8 mouse cellular contexts compared by ENCODE assay signal in the genomic region with DNA sequence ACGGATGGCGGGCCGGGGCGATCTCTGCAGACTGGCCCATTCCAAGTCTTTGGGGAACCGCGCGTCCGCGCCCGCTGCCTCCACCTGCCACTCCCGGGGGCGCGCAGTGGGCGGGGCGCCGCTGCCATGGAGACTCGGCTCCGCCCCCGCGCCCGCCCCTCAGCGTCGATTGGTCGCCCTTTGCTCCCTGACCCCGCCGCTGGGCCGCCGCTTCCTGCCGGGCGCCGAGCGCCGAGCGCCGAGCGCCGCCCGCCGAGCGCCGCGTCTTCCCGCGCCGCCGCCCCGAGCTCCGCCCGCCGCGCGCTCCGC. TPM values are rescaled to one million over a fixed set of nuclear protein-coding genes. Genes with fewer than 3 reads are reported as not detected.
DNase-seq lines count a peak whose midpoint lies in the region; ATAC-seq lines count a peak whose summit lies in the region.

A gene (plus strand): TSS at position 216 of the 309 bp plus-strand sequence.

- under 1% methylated on average over 31 of the region's 53 CpGs for WGBS in hindbrain, embryonic 15.5 days

- H3K9me3 ChIP-seq in hindbrain, embryonic 15.5 days = no peaks in the 10 kb centered on the region

- H3K9ac ChIP-seq in hindbrain, embryonic 15.5 days = peak within 1 kb of the TSS; percentile 79

- ATAC-seq in hindbrain, embryonic 15.5 days (ENCODE audit: low FRiP score, low read depth) = peak; percentile 89

- no peaks in the 10 kb centered on the region for H3K27me3 ChIP-seq in hindbrain, embryonic 15.5 days

- no peaks in the 10 kb centered on the region for H3K36me3 ChIP-seq in hindbrain, embryonic 15.5 days

- peak within 1 kb of the TSS; percentile 80 for H3K4me2 ChIP-seq in hindbrain, embryonic 15.5 days

- peak within 1 kb of the TSS; percentile 80 for H3K27ac ChIP-seq in hindbrain, embryonic 15.5 days (replicated peaks)

- peak within 1 kb of the TSS; percentile 83 for H3K4me3 ChIP-seq in hindbrain, embryonic 15.5 days

- peak; percentile 81 for DNase-seq in T-cell, adult 2 months (ENCODE audit: low spot score)
- DNase-seq in cerebellum, postnatal 14 days = peak; percentile 96 to 97
- DNase-seq in gastrocnemius, adult 18-20 months (ENCODE audit: low spot score) = peak; percentile 85
- DNase-seq in left cerebral cortex, adult 11 months (ENCODE audit: low spot score) = peak; percentile 77
- peak; percentile 92 for DNase-seq in lung, postnatal 36 days
- DNase-seq in retina, postnatal 1 day = peak; percentile 92
- peak; percentile 98 for DNase-seq in thymus, postnatal 4 days

- peaks cover 40% of the 10 kb centered on the region for H3K4me1 ChIP-seq in hindbrain, embryonic 15.5 days (replicated peaks)

RNA-seq across cellular contexts. Expression of the gene that starts here (rescaled TPM):
- 10 to 100 TPM; 40.3 to 42.5 TPM for total RNA-seq in gastrocnemius, adult 18-20 months (2021)
- 63.2 and 63.7 TPM in 2 replicates for polyA plus RNA-seq in hindbrain, embryonic 15.5 days (2015; fragmentation: Nextera tagmentation; extraction: Ambion mirVana)

Comparison
In these comparisons a context has a peak if more than half of its experiments do, and no peak if none do; other contexts are left out.
1. Peak in every context shown above with its lines: DNase-seq, ATAC-seq, H3K4me3 ChIP-seq and H3K27ac ChIP-seq.